Mouse (Mus musculus): ENCODE data around the gene Slc35b1. TPM values are rescaled to one million over a fixed set of nuclear protein-coding genes. Genes with fewer than 3 reads are reported as not detected.
"Not testable (repeated sequence)": the region's sequence is repeated elsewhere in the genome, so short reads cannot be mapped to it uniquely, and the experiment has no call there.

Gene Slc35b1
- total RNA-seq, 2 experiments from 2014 or later = 74.2 to 76.0 TPM

GRCm38 (mm10) chr11:95392708-95393499 is 8.4 kb downstream of the Slc35b1 start:
- no peak for DNase-seq (ENCODE audit: low spot score in 2 of 2)

DNA sequence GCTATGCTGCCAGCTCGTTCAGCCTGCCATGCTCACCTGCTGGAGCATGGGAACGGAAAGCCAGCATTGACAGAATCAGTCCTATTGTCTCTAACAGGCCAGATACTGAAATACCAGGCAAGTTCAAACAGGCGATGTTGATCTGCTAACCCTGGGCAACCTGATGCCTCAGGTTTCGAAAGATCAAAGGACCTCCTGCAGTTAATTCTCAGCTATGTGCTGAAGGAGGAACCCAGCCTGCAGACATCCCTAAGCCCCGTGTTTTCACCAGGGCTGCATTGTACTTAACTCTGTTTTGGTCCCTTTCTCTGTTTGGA is 9.0 kb downstream of the Slc35b1 start:
- DNase-seq (ENCODE audit: low spot score in 2 of 2) = no peak

GRCm38 (mm10) chr11:95394112-95394511 is 9.6 kb downstream of the Slc35b1 start:
- DNase-seq (ENCODE audit: low spot score in 2 of 2) = no peak

DNA sequence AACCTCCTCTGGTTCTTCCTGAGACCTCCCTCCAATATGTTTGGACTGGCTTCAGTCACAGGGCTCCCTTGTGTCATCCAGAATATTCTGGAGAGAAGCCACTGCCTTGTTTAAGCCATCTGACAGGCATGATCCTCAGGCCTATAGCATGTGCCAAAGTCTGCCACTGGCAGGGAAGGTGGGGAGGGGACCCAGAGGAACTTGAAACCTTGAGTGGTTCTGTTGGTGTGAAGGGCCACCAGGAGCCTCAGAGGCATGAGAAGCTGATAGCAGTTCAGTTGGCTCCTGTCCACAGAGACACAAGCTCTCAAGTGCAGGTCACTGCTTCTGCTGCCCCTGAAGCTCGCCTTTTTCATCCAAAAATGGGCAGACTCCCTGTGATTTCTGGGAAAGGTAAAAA is 12.1 kb downstream of the Slc35b1 start:
- no peak for DNase-seq (ENCODE audit: low spot score in 2 of 2)

DNA sequence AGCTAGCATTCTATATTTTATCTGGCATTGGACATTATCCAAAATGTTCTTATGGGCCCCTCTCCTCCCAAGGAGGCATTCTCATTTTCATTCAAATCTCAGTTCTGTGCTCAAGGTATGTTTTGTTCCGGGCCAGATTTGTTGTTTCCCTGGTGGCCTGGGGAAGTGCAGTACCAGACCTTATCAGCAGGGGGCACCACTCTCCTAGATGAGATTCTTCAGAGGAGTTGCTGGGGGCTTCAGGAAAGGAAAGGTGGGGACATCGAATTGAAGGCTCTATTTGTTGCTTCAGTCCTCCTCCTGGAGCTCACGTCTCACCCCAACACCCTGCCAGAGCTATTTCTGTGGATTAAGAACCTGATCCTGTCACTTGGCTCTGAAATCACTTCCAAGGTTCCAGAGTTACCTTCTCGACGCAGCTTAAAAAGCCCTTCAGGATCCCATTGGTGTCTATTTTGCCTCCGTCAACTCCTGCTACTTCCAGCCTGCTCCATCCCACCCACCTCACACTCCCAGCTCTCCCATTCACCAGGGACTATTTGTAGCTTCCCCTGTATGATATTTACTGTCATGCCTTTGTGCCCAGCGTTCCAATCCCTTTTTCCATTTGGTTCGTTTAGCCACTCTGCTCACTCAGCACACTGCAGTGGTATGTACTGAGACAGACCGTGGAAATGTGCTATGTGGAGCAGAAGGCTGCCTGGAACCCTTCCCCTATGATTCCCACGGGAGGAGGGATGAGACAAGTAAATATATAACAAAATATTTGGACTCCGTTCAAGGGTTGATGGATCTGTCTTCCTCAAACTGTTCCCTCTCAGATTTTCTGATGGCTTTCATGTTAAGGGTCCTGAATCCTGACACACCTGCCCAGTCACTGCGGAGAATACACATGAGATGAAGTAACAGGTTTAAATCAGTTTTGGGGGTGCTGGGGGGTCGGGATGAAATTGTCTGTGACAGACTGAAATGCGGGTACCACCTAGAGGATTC is 13.6 kb downstream of the Slc35b1 start:
- peak; percentile 70 to 81 for DNase-seq (ENCODE audit: low spot score in 2 of 2)

- no peak for DNase-seq (ENCODE audit: low spot score in 2 of 2)
Measured at GRCm38 (mm10) chr11:95399520-95400020, 15.1 kb downstream of the Slc35b1 start.

- DNase-seq (ENCODE audit: low spot score in 2 of 2) = no peak
Measured at GRCm38 (mm10) chr11:95401568-95401967, 17.1 kb downstream of the Slc35b1 start.

DNA sequence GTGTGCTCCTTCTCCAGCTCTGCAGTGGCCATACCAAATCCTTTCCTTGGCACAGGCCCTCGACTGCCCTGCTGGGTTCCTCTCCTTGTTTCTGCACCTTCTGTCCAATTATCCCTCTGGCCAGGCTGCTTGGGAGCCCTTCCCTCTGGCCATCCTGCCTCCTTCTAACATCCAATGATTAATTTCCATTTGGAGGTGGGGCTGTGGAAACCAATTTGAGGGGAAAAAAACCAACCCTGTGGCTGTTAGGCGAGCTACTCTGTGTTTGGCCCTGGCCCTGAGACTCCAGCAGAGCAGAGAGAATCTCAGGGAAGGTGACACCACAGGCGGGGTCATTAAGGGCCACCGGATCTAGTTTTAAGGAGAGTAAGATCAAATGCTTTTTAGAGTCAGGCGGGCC is 17.7 kb downstream of the Slc35b1 start:
- no peak for DNase-seq (ENCODE audit: low spot score in 2 of 2)

GRCm38 (mm10) chr11:95402658-95403101 is 18.2 kb downstream of the Slc35b1 start:
- DNase-seq (ENCODE audit: low spot score in 2 of 2) = no peak

DNA sequence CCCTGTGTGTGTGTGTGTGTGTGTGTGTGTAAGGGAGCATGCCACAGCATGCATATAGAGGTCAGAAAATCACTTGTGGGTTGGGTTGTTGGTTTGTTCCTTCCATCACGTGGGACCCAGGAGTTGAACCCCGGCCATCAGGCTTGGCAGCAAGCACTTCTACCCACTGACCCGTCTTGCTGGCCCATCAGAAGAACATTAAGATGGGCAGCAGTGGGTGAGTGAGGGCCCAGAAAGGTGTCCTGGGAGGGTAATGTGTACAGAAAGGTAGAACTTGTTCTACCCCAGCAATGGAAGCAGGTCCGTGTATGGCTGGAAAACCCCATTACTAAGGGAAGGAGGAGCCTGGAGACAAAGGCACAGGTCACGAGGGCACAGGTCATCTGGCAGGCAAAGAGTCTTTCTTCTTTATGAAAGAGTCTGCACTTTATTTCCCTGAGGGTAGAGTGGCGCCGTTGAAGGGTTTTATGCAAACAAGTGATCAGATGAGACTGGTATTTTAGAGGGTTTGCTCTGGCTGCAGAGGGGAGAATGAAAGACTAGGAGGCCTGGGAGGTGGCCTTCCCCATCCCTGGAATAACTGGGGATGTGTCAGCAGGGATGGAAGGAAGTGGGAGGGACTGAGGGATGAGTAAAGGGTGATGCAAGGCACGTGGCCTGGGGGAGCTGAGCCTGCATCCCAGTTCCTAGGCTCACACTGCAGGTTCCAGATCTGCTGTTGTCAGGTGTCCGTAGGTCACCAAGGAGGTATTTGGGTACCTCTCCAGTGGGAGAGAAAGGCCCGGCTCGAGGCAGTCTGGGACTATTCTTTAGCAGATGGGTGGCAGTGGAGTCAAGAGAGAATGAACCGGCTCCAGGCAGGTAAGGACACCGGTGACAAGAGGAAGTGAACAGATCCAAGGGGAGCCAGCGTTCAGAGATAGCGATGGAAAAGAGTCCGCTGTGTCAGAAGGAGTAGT is 19.2 kb downstream of the Slc35b1 start:
- no peak for DNase-seq (ENCODE audit: low spot score in 2 of 2)

GRCm38 (mm10) chr11:95405771-95406170 is 21.3 kb downstream of the Slc35b1 start:
- no peak for DNase-seq (ENCODE audit: low spot score in 2 of 2)

DNA sequence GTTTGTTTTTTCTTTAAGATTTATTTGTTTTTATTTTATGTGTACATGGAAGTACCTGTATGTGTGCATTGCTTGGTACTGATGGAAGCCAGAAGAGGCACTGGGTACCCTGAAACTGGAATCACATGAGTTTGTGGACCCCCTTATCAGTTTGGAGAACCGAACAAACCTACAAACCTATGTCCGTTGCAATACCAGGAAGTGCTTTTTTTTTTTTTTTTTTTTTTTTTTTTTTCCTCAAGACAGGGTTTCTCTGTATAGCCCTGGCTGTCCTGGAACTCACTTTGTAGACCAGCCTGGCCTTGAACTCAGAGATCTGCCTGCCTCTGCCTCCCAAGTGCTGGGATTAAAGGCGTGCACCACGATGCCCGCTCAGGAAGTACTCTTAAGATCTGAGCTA is 21.9 kb downstream of the Slc35b1 start:
- not testable (repeated sequence) for DNase-seq (ENCODE audit: low spot score in 2 of 2)

- no peak for DNase-seq (ENCODE audit: low spot score in 2 of 2)
Measured at GRCm38 (mm10) chr11:95409450-95410112, 25.1 kb downstream of the Slc35b1 start.

GRCm38 (mm10) chr11:95411453-95412013 is 27.0 kb downstream of the Slc35b1 start:
- no peak for DNase-seq (ENCODE audit: low spot score in 2 of 2)

DNA sequence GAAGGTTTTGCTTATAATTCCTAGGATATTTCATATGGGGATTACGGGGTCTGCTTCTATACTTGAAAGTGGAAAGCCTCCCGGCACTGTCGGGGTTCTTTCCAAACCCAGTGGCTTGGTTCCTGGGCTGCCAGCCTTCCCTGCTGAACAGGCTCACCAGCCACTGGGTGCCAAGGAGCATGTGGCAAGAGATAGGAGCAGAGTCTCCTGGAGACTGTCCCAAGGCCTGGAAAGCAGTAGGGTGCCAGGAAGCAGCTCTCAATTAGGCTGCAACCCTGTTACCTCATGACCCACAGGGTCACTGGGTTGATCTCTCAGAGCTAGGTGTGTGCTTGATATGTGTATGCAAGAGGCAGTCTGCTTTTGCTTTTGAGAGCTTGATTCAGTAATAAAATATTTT is 28.1 kb downstream of the Slc35b1 start:
- no peak for DNase-seq (ENCODE audit: low spot score in 2 of 2)

DNA sequence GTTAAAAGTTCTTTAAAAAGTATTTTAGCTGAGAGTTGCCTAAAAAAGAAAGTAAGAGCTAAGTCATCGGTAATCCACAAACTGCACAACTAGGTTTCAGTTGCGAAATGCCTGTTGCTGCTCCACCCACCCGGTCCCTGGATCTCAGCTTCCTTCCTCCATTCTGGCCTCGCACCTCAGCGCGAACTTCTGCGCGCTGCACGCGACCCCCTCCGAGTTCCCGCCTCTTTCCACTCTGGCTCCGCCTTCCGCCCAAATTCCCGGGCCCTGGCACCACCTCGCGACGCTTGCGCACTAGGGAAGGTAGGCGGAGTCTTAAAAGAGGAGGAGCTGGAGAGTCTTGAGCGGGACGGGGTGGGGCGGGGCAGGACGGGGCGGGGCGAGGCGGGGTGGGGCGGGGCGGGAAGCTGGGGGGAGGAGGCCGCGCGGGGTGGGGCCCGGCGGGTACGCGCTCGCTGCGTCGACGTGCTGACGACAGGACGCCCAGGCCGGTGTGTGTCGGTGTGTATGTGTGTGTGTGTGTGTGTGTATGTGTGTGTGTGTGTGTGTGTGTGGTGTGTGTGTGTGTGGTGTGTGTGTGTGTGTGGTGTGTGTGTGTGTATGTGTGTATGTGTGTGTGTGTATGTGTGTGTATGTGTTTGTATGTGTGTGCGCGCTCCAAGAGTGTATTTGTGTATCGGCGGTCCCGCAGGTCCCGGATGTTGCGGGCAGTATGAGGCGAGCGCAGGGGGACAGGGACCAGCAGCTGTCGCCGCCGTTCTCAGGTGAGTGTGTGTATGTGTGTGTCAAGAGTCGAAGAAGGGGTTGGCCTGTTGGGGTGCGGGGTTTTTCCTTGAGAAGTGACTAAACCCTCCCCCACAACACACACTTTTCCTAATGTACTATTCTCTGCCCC is 29.4 kb downstream of the Slc35b1 start, which contains the start of gene Spop:
Gene Spop, plus strand, starts transcription at position 440 of the 895 bp plus-strand sequence.
- DNase-seq (ENCODE audit: low spot score in 2 of 2) = peak; percentile 84 to 87

DNA sequence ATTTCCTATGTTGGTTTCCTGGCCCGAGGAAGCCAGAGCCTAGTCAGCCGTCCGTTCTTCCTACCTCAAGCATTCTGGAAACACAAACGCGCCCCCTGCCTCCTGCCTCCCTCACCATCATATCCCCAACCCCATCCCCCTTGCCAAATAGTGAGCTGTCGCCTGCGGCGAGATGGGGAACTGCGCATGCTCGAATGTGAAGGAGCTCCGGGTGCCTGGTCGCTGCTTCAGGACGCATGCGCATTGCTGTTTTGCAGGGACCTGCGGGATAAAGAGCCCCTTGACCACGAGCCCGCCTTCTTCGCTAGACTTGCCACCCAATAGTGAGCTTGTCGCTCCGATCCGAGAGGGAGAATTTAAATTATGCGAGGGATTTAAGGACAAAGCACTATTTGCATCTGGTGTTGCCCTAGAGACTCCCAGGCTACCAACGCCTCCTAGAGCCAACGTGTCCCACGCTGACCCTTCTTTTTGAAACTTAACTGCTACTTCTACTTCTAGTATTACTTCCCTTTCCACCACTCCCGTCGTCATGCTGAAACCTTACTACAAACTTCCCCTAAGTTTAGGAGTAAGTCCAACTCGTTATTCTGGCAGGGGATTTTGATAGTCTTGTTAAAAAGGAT is 30.2 kb downstream of the Slc35b1 start:
- DNase-seq (ENCODE audit: low spot score in 2 of 2) = peak; percentile 97 to 98

- DNase-seq (ENCODE audit: low spot score in 2 of 2) = no peak
Measured at GRCm38 (mm10) chr11:95415931-95416330, 31.4 kb downstream of the Slc35b1 start.
